Mouse (Mus musculus) adrenal gland, adult 8-10 months (tissue): ENCODE measurements at regions not wholly inside any gene's neighbourhood (a gene's known extent, or its start where the extent isn't known, plus 50 kb on each side); places are given as distances from the start of the nearest gene placed in this dataset.

Experiments used
- DNase-seq: peaks from one replicate; pipeline ENCODE4 v3.0.0; 2022

GRCm38 (mm10) chr1:41551271-41551670 is 745.9 kb downstream of the Tmem182 start:
- DNase-seq: no peak

- peak; percentile 16 for DNase-seq
Observed at GRCm38 (mm10) chr1:41555607-41556006, 750.2 kb downstream of the Tmem182 start.

- no peak for DNase-seq
Observed at GRCm38 (mm10) chr1:41559101-41559665, 753.8 kb downstream of the Tmem182 start.

GRCm38 (mm10) chr1:41559991-41560390 is 754.6 kb downstream of the Tmem182 start:
- no peak for DNase-seq

- DNase-seq: no peak
Observed at GRCm38 (mm10) chr1:41603471-41603870, 798.1 kb downstream of the Tmem182 start.

- DNase-seq: no peak
Observed at GRCm38 (mm10) chr1:41604996-41605747, 799.8 kb downstream of the Tmem182 start.

- no peak for DNase-seq
Observed at GRCm38 (mm10) chr1:41605748-41606131, 800.3 kb downstream of the Tmem182 start.

- no peak for DNase-seq
Observed at GRCm38 (mm10) chr1:41610783-41611182, 805.4 kb downstream of the Tmem182 start.

- no peak for DNase-seq
Observed at GRCm38 (mm10) chr1:41651804-41652203, 846.4 kb downstream of the Tmem182 start.

GRCm38 (mm10) chr1:41652210-41652609 is 846.8 kb downstream of the Tmem182 start:
- no peak for DNase-seq

GRCm38 (mm10) chr1:41652646-41653427 is 847.4 kb downstream of the Tmem182 start:
- DNase-seq: peak; percentile 83

GRCm38 (mm10) chr1:41674086-41674485 is 868.7 kb downstream of the Tmem182 start:
- no peak for DNase-seq

GRCm38 (mm10) chr1:41675345-41675744 is 869.9 kb downstream of the Tmem182 start:
- no peak for DNase-seq

- DNase-seq: no peak
Observed at GRCm38 (mm10) chr1:41705692-41706091, 900.3 kb downstream of the Tmem182 start.

- no peak for DNase-seq
Observed at GRCm38 (mm10) chr1:41742644-41743331, 937.4 kb downstream of the Tmem182 start.

GRCm38 (mm10) chr1:41743332-41743710 is 937.9 kb downstream of the Tmem182 start:
- no peak for DNase-seq

GRCm38 (mm10) chr1:41744531-41744930 is 939.1 kb downstream of the Tmem182 start:
- DNase-seq: no peak

- DNase-seq: no peak
Observed at GRCm38 (mm10) chr1:41759366-41759765, 936.2 kb upstream of the Pou3f3 start.
